Mouse (Mus musculus) left cerebral cortex, adult 9 months (tissue): ENCODE measurements at regions not wholly inside any gene's neighbourhood (a gene's known extent, or its start where the extent isn't known, plus 50 kb on each side); places are given as distances from the start of the nearest gene placed in this dataset.

Experiments used
- DNase-seq, 2 experiments: peaks; one replicate each; pipeline ENCODE4 v3.0.0; 2022; ENCODE audit warnings: low spot score in 2 of 2

GRCm38 (mm10) chr15:14418532-14418931 is 1245.1 kb upstream of the Cdh6 start:
- DNase-seq, result peak in 1 of 2 experiments; percentile 19

- DNase-seq, result no peak
Measured at GRCm38 (mm10) chr15:14385347-14385746, 1211.9 kb upstream of the Cdh6 start.

- DNase-seq, result no peak
Measured at GRCm38 (mm10) chr15:14378340-14378739, 1204.9 kb upstream of the Cdh6 start.
